Mouse (Mus musculus) cerebellum, postnatal 36 days (tissue): Measurements from ENCODE around the gene Iqcn.

Experiments used
- DNase-seq, 2 experiments: peaks; one replicate each; pipeline ENCODE4 v3.0.0; 2021 to 2022; ENCODE audit warnings: mixed read lengths in 2 of 2

The Iqcn gene

GRCm38 (mm10) chr8:70756476-70757040, 53.3 kb downstream of the Iqcn start:
- DNase-seq = peak in 1 of 2 experiments; percentile 3

DNA sequence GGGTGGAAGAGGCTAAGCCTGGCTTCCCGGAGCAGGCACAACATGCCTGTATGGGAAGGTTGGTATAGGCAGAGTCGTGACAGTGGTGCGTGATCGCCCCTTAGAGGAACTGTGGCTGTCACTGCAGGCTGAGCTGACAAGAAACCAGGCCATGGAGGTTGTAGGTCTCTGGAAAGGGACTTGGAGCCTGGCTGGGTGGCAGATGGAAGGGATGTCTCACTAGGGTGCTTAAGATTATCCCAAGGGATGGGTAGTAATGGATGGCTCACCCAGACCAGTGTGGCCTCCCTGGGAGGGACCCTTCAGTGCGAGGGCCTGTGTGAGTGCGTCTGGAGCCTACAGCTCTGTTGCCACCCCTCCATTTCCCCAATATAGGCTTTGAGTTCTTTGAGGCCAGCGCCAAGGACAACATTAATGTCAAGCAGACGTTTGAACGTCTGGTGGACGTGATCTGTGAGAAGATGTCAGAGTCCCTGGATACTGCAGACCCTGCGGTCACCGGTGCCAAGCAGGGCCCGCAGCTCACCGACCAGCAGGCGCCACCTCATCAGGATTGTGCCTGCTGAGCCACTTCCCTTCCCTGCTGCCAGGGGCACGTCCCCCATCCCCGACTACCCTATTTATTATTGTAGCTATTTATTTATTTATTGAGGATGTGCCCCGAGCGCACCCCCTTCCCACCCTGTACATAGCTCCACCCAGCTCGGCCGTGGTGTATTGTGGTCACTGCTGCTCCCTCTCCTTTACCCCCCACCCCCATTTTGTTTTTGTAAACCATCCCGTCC, 54.5 kb downstream of the Iqcn start:
- peak in 1 of 2 experiments; percentile 37 for DNase-seq

DNA sequence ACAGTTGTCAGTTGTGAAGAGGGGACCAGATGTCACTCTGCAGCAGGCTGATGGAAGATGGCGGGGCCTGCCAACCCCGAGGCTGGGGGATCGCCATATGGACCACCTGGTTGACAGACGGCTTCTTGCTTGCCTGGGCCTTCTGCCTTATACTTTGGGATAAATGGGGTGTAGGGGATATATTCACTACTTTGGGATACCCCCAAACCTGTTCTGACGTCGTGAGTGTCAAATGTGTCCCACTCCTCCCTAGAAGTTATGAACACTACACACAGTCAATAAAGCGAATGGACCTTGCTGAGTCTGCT, 55.0 kb downstream of the Iqcn start:
- DNase-seq = peak; percentile 12 to 13

DNA sequence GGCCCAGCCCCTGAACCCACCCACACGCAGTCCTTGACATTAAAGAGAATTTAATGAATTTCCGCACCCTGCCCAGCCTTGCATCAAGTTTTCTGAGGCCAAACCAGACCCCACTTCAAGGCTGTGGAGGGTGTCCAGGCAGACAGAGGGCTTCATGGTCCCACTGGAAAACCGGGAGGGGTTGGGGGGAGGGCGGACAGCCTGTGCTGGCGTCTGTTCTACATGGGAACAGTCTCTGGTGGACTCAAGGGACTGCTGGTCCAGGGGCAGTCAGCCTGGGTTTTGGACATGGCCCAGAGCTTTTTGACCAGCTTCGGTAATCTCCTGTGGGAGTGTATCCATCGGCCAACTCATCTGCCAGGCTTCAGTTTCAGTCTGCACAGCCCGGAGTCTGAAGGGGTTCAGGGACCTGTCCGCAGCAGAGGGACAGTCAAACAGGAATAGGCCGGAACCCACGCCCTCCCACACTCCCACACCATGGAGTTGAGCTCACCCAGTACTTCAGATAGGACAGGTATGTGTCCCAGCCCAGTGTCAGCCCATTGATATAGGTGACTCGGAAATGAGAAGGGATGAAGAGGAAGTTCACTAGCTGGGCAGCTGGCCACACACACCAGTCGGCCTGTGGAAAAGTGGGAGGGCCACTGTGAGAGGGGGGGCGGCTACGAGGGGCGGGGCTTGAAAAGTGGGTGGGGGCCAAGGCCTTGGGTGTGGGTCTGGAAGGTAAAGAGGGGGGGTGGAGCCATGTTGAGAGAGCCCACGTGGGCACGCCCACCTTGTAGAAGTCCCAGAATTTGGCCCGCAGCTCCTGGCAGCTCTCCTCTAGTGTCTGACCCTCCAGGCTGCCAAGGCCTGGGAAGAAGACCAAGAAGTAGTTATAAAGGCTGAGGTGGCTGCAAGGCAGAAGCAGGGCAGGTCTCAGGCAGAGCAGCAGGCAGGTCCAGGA, 55.6 kb downstream of the Iqcn start:
- DNase-seq = peak; percentile 26 to 28

DNA sequence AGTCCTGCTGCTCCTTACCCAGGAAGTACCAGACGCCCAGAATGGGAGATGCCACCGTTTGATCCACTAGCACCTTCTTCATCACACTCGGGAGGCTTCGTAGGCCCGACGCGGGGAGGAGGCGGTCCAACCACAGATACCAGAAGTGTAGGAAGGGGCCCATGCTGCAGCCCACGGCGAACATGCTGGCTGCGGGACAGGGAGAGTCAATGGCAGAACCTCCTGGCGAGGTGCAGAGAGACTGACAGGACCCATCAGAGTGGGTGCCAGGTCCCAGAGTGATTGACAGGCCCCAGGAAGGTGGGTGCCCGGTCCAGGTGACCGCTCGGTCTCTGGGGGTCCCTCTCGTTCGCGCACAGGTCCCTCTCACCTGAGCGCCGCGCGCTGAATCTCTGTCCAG, 57.1 kb downstream of the Iqcn start:
- DNase-seq = no peak

GRCm38 (mm10) chr8:70760775-70761406, 57.6 kb downstream of the Iqcn start, which contains the start of gene Mpv17l2:
Mpv17l2 (minus strand) TSS chr8:70760946.
- peak; percentile 94 to 95 for DNase-seq

DNA sequence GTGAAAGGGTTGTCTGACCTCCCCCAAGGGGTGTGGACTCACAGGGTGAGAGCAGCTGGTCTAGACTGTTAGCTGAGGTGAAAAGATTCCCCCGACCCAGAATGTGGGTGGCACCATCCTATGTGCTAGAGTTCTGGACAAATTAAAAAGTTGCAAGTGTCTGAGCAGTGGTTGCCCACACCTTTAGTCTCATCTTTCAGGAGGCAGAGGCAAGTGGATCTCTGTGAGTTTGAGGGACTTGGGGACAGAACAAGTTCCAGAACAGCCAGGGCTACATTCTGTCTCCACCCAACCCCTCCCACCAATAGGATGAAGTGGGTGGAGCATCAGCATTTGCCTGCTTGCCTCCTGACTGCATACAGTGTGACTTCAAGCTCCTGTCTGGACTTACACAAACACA, 58.9 kb downstream of the Iqcn start:
- DNase-seq = no peak

- peak; percentile 73 to 74 for DNase-seq
Measured at GRCm38 (mm10) chr8:70763354-70763753, 60.1 kb downstream of the Iqcn start.

DNA sequence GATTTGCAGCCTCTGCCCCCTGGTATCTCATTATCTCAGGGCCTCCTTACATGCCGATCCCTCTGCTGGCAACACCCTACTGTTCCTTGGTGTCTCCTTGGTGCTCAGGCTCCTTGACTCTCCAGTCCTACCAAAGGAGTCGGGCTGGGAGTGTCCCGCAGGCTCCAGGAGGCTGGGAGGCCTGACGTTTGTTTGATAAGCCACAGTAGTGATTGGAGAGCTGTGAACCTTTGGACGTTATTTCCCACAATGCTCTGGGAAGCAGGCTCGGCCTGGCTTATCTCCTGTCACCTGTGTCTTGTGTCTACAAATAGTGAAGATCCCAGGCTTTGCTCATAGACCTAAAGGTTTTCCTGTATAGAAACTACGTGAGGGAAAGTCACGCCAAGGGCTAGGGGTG, 60.8 kb downstream of the Iqcn start:
- DNase-seq = no peak

DNA sequence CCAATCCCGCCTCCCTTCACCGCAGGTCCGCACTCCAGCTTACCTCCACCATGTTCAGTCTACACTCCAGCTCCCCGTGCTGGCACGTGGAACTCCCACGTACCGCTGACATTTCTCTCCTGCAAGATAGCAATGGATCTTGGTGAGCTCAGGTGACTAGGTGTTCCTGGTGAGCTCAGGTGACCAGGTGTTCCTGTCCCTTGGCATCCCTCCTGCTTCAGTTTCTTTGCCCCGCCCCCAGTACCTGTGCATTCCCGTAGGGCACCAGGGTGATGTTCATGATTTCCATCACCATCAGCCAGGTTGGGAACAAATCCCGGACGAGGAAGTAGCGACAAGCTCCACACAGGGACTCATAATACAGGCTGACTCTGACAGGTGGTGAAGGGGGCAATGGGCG, 61.4 kb downstream of the Iqcn start:
- DNase-seq = no peak

GRCm38 (mm10) chr8:70765329-70765728, 62.1 kb downstream of the Iqcn start:
- no peak for DNase-seq

- no peak for DNase-seq
Measured at GRCm38 (mm10) chr8:70765838-70766570, 62.7 kb downstream of the Iqcn start.

GRCm38 (mm10) chr8:70766571-70767440, 63.5 kb downstream of the Iqcn start:
- DNase-seq = peak in 1 of 2 experiments; percentile 62
